Mouse (Mus musculus): ENCODE data around the gene Lypla2.
"Not testable (repeated sequence)": the region's sequence is repeated elsewhere in the genome, so short reads cannot be mapped to it uniquely, and the experiment has no call there.

Gene Lypla2

GRCm38 (mm10) chr4:135946659-135947301 is 25.6 kb downstream of the Lypla2 start:
- no peak for DNase-seq

- DNase-seq: peak; percentile 97
Observed at GRCm38 (mm10) chr4:135946278-135946658, 26.2 kb downstream of the Lypla2 start, which contains the start of gene Hmgcl. Gene Hmgcl, plus strand, starts transcription at chr4:135946448.

- DNase-seq: no peak
Observed at GRCm38 (mm10) chr4:135945706-135946105, 26.7 kb downstream of the Lypla2 start.

GRCm38 (mm10) chr4:135943389-135943788 is 29.0 kb downstream of the Lypla2 start:
- DNase-seq: no peak

- DNase-seq: no peak
Observed at GRCm38 (mm10) chr4:135942193-135942592, 30.2 kb downstream of the Lypla2 start.

- not testable (repeated sequence) for DNase-seq
Observed at GRCm38 (mm10) chr4:135941026-135941425, 31.4 kb downstream of the Lypla2 start.

GRCm38 (mm10) chr4:135938858-135939257 is 33.6 kb downstream of the Lypla2 start:
- no peak for DNase-seq

GRCm38 (mm10) chr4:135935502-135935901 is 36.9 kb downstream of the Lypla2 start:
- no peak for DNase-seq

GRCm38 (mm10) chr4:135934708-135935500 is 37.5 kb downstream of the Lypla2 start:
- DNase-seq: no peak

- no peak for DNase-seq
Observed at GRCm38 (mm10) chr4:135931832-135932231, 40.6 kb downstream of the Lypla2 start.

GRCm38 (mm10) chr4:135930239-135930638 is 42.2 kb downstream of the Lypla2 start:
- DNase-seq: no peak

- no peak for DNase-seq
Observed at GRCm38 (mm10) chr4:135929828-135930227, 42.6 kb downstream of the Lypla2 start.

GRCm38 (mm10) chr4:135929405-135929804 is 43.0 kb downstream of the Lypla2 start:
- DNase-seq: no peak

- no peak for DNase-seq
Observed at GRCm38 (mm10) chr4:135928376-135928775, 44.0 kb downstream of the Lypla2 start.

- DNase-seq: no peak
Observed at GRCm38 (mm10) chr4:135926861-135927260, 45.6 kb downstream of the Lypla2 start.

- DNase-seq: no peak
Observed at GRCm38 (mm10) chr4:135926195-135926808, 46.1 kb downstream of the Lypla2 start.

GRCm38 (mm10) chr4:135925341-135925740 is 47.1 kb downstream of the Lypla2 start:
- peak; percentile 56 for DNase-seq

GRCm38 (mm10) chr4:135924418-135924817 is 48.0 kb downstream of the Lypla2 start:
- peak; percentile 51 for DNase-seq

GRCm38 (mm10) chr4:135922190-135922589 is 50.2 kb downstream of the Lypla2 start:
- no peak for DNase-seq

GRCm38 (mm10) chr4:135921257-135922120 is 50.9 kb downstream of the Lypla2 start:
- peak; percentile 37 for DNase-seq

GRCm38 (mm10) chr4:135920304-135921241 is 51.9 kb downstream of the Lypla2 start, which contains the start of gene Fuca1:
Gene Fuca1, plus strand, starts transcription at chr4:135920735.
- peak; percentile 97 for DNase-seq

GRCm38 (mm10) chr4:135919280-135919639 is 53.2 kb downstream of the Lypla2 start:
- DNase-seq: no peak

All from kidney, postnatal 14 days (tissue).